Mouse (Mus musculus): ENCODE measurements around the gene Hc. TPM values are rescaled to one million over a fixed set of nuclear protein-coding genes. Genes with fewer than 3 reads are reported as not detected.
A peak's percentile ranks its signal among the peaks of the same experiment; 100 is the strongest.

Gene Hc
- 0.19 TPM in 1 of 2 replicates, not detected in the other for polyA plus RNA-seq (2015; fragmentation: Nextera tagmentation; extraction: Ambion mirVana)

GRCm38 (mm10) chr2:35061338-35061737 lies at the start of gene Hc:
Gene Hc (minus strand): TSS chr2:35061438.
- no peak for ATAC-seq (ENCODE audit: low read depth)
- Histone ChIP-seq H3K4me1 (replicated peaks) (no peaks in the 10 kb centered on the region), H3K9me3 (no peaks in the 10 kb centered on the region), H3K27me3 (no peaks in the 10 kb centered on the region), H3K27ac (replicated peaks) (no peak within 1 kb of the TSS), H3K9ac (no peak within 1 kb of the TSS), H3K4me2 (no peak within 1 kb of the TSS), H3K36me3 (no peaks in the 10 kb centered on the region), H3K4me3 (no peak within 1 kb of the TSS)
- WGBS: 85% methylated on average over 5 of the region's 5 CpGs

DNA sequence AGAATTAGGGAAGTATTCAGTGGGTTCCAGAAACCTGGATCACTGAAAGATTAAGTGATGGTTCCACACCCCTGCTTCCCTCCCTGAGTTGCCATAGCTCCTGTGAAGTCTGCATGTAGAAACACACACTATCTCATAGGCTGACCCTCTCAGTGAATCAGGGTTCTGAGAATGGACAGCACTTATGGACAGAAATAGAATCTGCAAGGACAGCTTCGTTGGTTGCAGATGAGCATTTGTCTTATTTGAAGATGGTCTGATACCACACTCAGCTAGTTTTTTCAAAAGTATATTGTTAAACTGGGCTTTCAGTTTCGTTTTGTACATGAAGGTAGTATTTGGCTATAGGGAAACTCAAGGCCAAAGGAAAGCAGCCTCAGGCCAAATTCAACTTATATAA lies 49.3 kb upstream of the Hc start:
- Histone ChIP-seq H3K27me3 (no peaks in the 10 kb centered on the region), H3K9ac (no peak overlapping the region), H3K9me3 (no peaks in the 10 kb centered on the region), H3K27ac (replicated peaks) (no peak overlapping the region), H3K4me3 (no peak overlapping the region), H3K36me3 (0 out of 2 replicates have a peak, but pooled peaks cover under 1% of the 10 kb centered on the region), H3K4me1 (replicated peaks) (peaks cover 7% of the 10 kb centered on the region), H3K4me2 (peak overlapping the region; percentile 69)
- 87% methylated on average over 2 of the region's 2 CpGs for WGBS
- no peak for ATAC-seq (ENCODE audit: low read depth)

DNA sequence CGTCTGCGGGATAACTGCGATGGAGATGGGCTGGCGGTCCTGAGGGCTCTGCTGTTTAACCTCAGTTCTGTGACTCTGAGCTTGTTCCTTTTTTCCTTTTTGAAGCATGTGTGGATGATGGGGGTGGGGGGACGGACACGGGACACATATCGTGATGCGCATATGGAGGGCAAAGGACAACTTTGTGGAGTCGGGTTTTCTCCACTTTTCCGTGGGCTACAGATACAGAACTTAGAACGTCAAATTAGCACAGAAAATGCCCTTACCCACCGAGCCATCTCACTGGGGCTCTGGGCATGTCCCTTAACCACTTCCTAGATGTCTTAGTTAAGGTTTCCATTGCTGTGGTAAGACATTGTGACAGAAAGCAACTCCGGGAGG lies 48.7 kb upstream of the Hc start:
- no peaks in the 10 kb centered on the region for H3K9me3 ChIP-seq
- H3K27ac ChIP-seq (replicated peaks): peak overlapping the region; percentile 89
- WGBS: 1% methylated on average over 13 of the region's 13 CpGs
- peak overlapping the region; percentile 86 for H3K9ac ChIP-seq
- ATAC-seq (ENCODE audit: low read depth): peak; percentile 10; the same call in 1 of the 2 replicates
- peak overlapping the region; percentile 69 for H3K4me2 ChIP-seq
- H3K36me3 ChIP-seq: no peaks in the 10 kb centered on the region
- H3K4me1 ChIP-seq (replicated peaks): peaks cover 7% of the 10 kb centered on the region
- H3K27me3 ChIP-seq: no peaks in the 10 kb centered on the region
- peak overlapping the region; percentile 78 for H3K4me3 ChIP-seq

- ATAC-seq (ENCODE audit: low read depth): peak; percentile 96
These were observed 48.1 kb upstream of the Hc start, which contains the start of gene Cntrl for GRCm38 (mm10) chr2:35109141-35109923. Gene Cntrl (plus strand): TSS chr2:35109492.

GRCm38 (mm10) chr2:35108712-35109111 lies 47.5 kb upstream of the Hc start:
- H3K27ac ChIP-seq (replicated peaks): peak overlapping the region; percentile 89
- peak overlapping the region; percentile 86 for H3K9ac ChIP-seq
- H3K27me3 ChIP-seq: no peaks in the 10 kb centered on the region
- peak overlapping the region; percentile 78 for H3K4me3 ChIP-seq
- peaks cover 7% of the 10 kb centered on the region for H3K4me1 ChIP-seq (replicated peaks)
- H3K4me2 ChIP-seq: peak overlapping the region; percentile 69
- H3K9me3 ChIP-seq: no peaks in the 10 kb centered on the region
- 38% methylated on average over 3 of the region's 3 CpGs for WGBS
- H3K36me3 ChIP-seq: no peaks in the 10 kb centered on the region
- peak; percentile 77 for ATAC-seq (ENCODE audit: low read depth)

More at GRCm38 (mm10) chr2:35109141-35109923, 48.1 kb upstream of the Hc start, which contains the start of gene Cntrl:
- peak within 1 kb of the TSS; percentile 89 for H3K27ac ChIP-seq (replicated peaks)
- peak within 1 kb of the TSS; percentile 86 for H3K9ac ChIP-seq
- H3K4me2 ChIP-seq: peak within 1 kb of the TSS; percentile 69
- peaks cover 7% of the 10 kb centered on the region for H3K4me1 ChIP-seq (replicated peaks)
- WGBS: under 1% methylated on average over 60 of the region's 62 CpGs
- H3K27me3 ChIP-seq: no peaks in the 10 kb centered on the region
- H3K9me3 ChIP-seq: no peaks in the 10 kb centered on the region
- no peaks in the 10 kb centered on the region for H3K36me3 ChIP-seq
- H3K4me3 ChIP-seq: peak within 1 kb of the TSS; percentile 78

- Histone ChIP-seq H3K27me3 (no peaks in the 10 kb centered on the region), H3K27ac (replicated peaks) (no peak overlapping the region), H3K4me3 (no peak overlapping the region), H3K4me2 (no peak overlapping the region), H3K36me3 (no peaks in the 10 kb centered on the region), H3K9me3 (no peaks in the 10 kb centered on the region), H3K9ac (no peak overlapping the region), H3K4me1 (replicated peaks) (peaks cover 7% of the 10 kb centered on the region)
- 62% methylated on average over 5 of the region's 5 CpGs for WGBS
- no peak for ATAC-seq (ENCODE audit: low read depth)
These were observed 46.9 kb upstream of the Hc start for GRCm38 (mm10) chr2:35107984-35108635.

DNA sequence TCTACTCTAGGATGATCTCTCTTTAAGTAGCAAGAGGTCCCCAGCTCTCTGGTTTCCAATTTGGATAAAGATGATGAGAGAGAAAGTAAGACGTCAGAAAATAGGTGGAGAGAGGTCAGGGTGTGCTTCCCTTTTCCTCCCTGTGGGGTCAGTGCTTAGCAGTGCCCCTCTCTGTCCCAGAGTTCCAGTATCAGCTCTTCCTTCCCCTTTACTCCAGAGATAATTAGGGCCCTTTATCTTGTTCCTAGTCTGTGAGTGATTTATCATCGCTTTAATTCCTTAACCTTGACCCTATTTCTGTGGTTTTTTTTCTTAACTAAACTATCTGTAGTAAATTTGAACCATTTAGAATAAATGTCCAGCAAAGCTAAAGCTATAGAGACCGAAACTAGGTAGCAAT lies 43.6 kb upstream of the Hc start:
- H3K27ac ChIP-seq (replicated peaks): no peak overlapping the region
- H3K4me3 ChIP-seq: no peak overlapping the region
- peaks cover 4% of the 10 kb centered on the region; the same call in 1 of the 2 replicates for H3K4me1 ChIP-seq (replicated peaks)
- H3K27me3 ChIP-seq: no peaks in the 10 kb centered on the region
- WGBS: 70% methylated on average over 3 of the region's 3 CpGs
- ATAC-seq (ENCODE audit: low read depth): no peak
- no peaks in the 10 kb centered on the region for H3K9me3 ChIP-seq
- H3K4me2 ChIP-seq: no peak overlapping the region
- no peaks in the 10 kb centered on the region for H3K36me3 ChIP-seq
- no peak overlapping the region for H3K9ac ChIP-seq

DNA sequence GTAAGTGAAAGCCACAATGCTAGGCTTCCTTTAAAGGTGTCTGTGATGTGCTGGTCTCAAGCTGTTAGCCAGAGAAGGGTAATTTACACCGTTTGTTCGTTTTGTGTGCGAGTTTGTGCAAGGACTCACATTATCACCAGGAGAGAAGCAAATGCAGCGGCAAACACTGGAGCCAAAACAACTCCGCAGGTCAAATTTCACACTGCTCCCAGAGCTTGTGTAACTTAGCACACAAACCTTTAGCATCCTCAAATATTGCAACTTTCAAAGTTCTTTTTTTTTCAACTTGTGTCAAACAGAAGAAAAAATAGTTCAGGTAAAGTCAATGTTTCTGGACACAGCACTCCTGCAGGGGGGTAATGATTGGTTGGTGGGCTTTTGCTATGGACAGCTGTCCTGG lies 42.3 kb upstream of the Hc start:
- Histone ChIP-seq H3K9ac (no peak overlapping the region), H3K27ac (replicated peaks) (no peak overlapping the region), H3K4me2 (no peak overlapping the region), H3K9me3 (no peaks in the 10 kb centered on the region), H3K4me1 (replicated peaks) (no peaks in the 10 kb centered on the region), H3K36me3 (no peaks in the 10 kb centered on the region), H3K27me3 (no peaks in the 10 kb centered on the region), H3K4me3 (no peak overlapping the region)
- ATAC-seq (ENCODE audit: low read depth): no peak
- 72% methylated on average over 5 of the region's 5 CpGs for WGBS

GRCm38 (mm10) chr2:35102777-35103176 lies 41.5 kb upstream of the Hc start:
- H3K4me3 ChIP-seq: no peak overlapping the region
- ATAC-seq (ENCODE audit: low read depth): no peak
- no peak overlapping the region for H3K27ac ChIP-seq (replicated peaks)
- H3K9me3 ChIP-seq: no peaks in the 10 kb centered on the region
- no peak overlapping the region for H3K4me2 ChIP-seq
- no peaks in the 10 kb centered on the region for H3K4me1 ChIP-seq (replicated peaks)
- H3K27me3 ChIP-seq: no peaks in the 10 kb centered on the region
- no peaks in the 10 kb centered on the region for H3K36me3 ChIP-seq
- H3K9ac ChIP-seq: no peak overlapping the region

DNA sequence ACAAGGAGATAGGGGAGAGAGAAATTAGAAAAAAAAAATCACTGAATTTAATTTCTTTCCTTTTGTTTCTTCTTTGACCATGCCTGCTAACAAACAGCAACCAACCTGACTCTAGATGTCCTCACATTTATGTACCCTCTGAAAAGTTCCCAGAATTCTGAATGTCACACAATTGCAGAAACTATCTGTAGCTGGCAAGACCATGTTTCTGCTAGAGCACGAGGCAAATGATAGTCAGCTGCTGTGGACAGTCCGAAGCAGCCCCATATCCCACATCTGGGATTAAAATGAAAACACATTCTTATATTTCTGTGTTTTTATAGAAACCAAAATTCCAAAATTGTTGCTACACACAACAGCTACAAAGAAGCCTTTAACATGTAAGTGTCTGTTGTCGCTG lies 40.2 kb upstream of the Hc start, which contains the start of gene AI182371:
TSS of gene AI182371 (minus strand) at position 101 of the 400 bp plus-strand sequence.
- H3K9ac ChIP-seq: no peak within 1 kb of the TSS
- no peaks in the 10 kb centered on the region for H3K9me3 ChIP-seq
- H3K4me2 ChIP-seq: no peak within 1 kb of the TSS
- no peaks in the 10 kb centered on the region for H3K36me3 ChIP-seq
- WGBS: 95% methylated on average over 3 of the region's 3 CpGs
- no peak for ATAC-seq (ENCODE audit: low read depth)
- no peak within 1 kb of the TSS for H3K27ac ChIP-seq (replicated peaks)
- H3K4me1 ChIP-seq (replicated peaks): no peaks in the 10 kb centered on the region
- H3K4me3 ChIP-seq: no peak within 1 kb of the TSS
- H3K27me3 ChIP-seq: no peaks in the 10 kb centered on the region

DNA sequence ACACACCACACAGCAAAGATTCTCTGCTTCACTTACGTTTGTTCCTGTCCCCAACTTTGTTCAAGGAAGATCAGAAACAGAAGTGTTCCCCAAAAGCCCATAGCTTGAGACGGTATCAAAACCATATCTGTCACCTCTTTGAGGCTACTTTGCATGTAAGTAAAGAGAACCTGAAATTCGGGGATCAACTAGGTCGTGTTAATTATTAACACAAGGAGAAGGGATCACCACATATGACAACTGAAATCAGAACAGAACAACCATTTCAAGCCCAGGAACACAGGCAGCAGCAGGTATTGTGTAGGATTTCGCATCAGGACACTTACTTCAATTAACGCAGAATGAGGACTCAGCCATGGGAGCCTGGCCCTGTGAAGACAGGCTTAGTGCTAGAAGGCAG lies 39.3 kb upstream of the Hc start:
- Histone ChIP-seq H3K27ac (replicated peaks) (no peak overlapping the region), H3K4me2 (no peak overlapping the region), H3K9ac (no peak overlapping the region), H3K4me3 (no peak overlapping the region), H3K27me3 (no peaks in the 10 kb centered on the region), H3K36me3 (no peaks in the 10 kb centered on the region), H3K9me3 (no peaks in the 10 kb centered on the region), H3K4me1 (replicated peaks) (no peaks in the 10 kb centered on the region)
- no peak for ATAC-seq (ENCODE audit: low read depth)
- WGBS: 91% methylated on average over 6 of the region's 6 CpGs

GRCm38 (mm10) chr2:35087418-35087817 lies 26.2 kb upstream of the Hc start:
- ATAC-seq (ENCODE audit: low read depth): no peak
- no peaks in the 10 kb centered on the region for H3K36me3 ChIP-seq
- H3K4me2 ChIP-seq: no peak overlapping the region
- no peaks in the 10 kb centered on the region for H3K9me3 ChIP-seq
- no peaks in the 10 kb centered on the region for H3K4me1 ChIP-seq (replicated peaks)
- no peak overlapping the region for H3K27ac ChIP-seq (replicated peaks)
- H3K9ac ChIP-seq: no peak overlapping the region
- WGBS: 80% methylated on average over 4 of the region's 4 CpGs
- H3K27me3 ChIP-seq: no peaks in the 10 kb centered on the region
- no peak overlapping the region for H3K4me3 ChIP-seq

All from neural tube, embryonic 13.5 days (tissue).